10 mouse cellular contexts compared by ENCODE assay signal in genomic region chr14:58018869-58019268, GRCm38 (mm10). TPM values are rescaled to one million over a fixed set of nuclear protein-coding genes. Genes with fewer than 3 reads are reported as not detected.
DNase-seq lines count a peak whose midpoint lies in the region; ATAC-seq and TF ChIP-seq lines count a peak whose summit lies in the region.
"Had no signal": no experiment of that assay in that cellular context is flagged by ENCODE, and none has a peak within 500 bp of the region (broad histone marks: within the 10 kb centered on the region; RNA-seq: fewer than 3 reads in every experiment).

No protein-coding gene starts in this region.

- H3K4me1 ChIP-seq in midbrain, postnatal 0 days (ENCODE audit: insufficient read depth, low read length): no peaks in the 10 kb centered on the region
- no peaks in the 10 kb centered on the region for H3K4me1 ChIP-seq in midbrain, embryonic 13.5 days (replicated peaks)
- H3K4me1 ChIP-seq in thymus, adult 2 months (replicated peaks; ENCODE audit: control insufficient read depth, insufficient read depth, low read length): no peaks in the 10 kb centered on the region

- no peaks in the 10 kb centered on the region for H3K9me3 ChIP-seq in midbrain, postnatal 0 days (ENCODE audit: low read length)
- H3K9me3 ChIP-seq in midbrain, embryonic 13.5 days: no peaks in the 10 kb centered on the region

- H3K27ac ChIP-seq in midbrain, postnatal 0 days (ENCODE audit: low read depth, low read length): no peak overlapping the region
- H3K27ac ChIP-seq in midbrain, embryonic 13.5 days: no peak overlapping the region
- no peak overlapping the region for H3K27ac ChIP-seq in thymus, adult 2 months (ENCODE audit: control insufficient read depth, insufficient read depth, low read length)

- peak; percentile 61 for TF ChIP-seq CTCF in midbrain, postnatal 0 days (IDR thresholded peaks at IDR 0.05)
- no peak for TF ChIP-seq CTCF in thymus, adult 2 months (IDR thresholded peaks at IDR 0.05; ENCODE audit: borderline replicate concordance, control insufficient read depth, extremely low read depth, insufficient read depth, low read length, poor library complexity)

- H3K4me3 ChIP-seq in midbrain, postnatal 0 days (ENCODE audit: low read depth, low read length): no peak overlapping the region
- no peak overlapping the region for H3K4me3 ChIP-seq in midbrain, embryonic 13.5 days (replicated peaks)
- no peak overlapping the region for H3K4me3 ChIP-seq in thymus, adult 2 months (ENCODE audit: control insufficient read depth, insufficient read depth, low read length)
- H3K4me3 ChIP-seq: erythroblast, embryonic 14.5 days had no signal

- H3K4me2 ChIP-seq in midbrain, postnatal 0 days (ENCODE audit: low read depth, low read length, poor library complexity, severe bottlenecking): no peak overlapping the region
- no peak overlapping the region for H3K4me2 ChIP-seq in midbrain, embryonic 13.5 days (replicated peaks)

- ATAC-seq in frontal cortex, adult (ENCODE audit: low TSS enrichment): 0 out of 2 replicates have a peak, but pooled peaks have one; percentile 78
- no peak for ATAC-seq in midbrain, postnatal 0 days (ENCODE audit: low FRiP score)
- no peak for ATAC-seq in midbrain, embryonic 13.5 days

- no peak for DNase-seq in frontal cortex, postnatal 25 days (ENCODE audit: low spot score in 2 of 2)
- DNase-seq in midbrain, postnatal 0 days (ENCODE audit: low spot score): peak; percentile 39
- DNase-seq in kidney, adult 9 months: peak; percentile 54
- no peak for DNase-seq in right cerebral cortex, adult 18-20 months
- DNase-seq in cerebellum, adult 9-10 months: no peak
- DNase-seq in thymus, adult 2 months: no peak
- DNase-seq: right cerebral cortex, postnatal 25 days had no signal

- 32% methylated on average over 2 of the region's 2 CpGs for WGBS in midbrain, postnatal 0 days
- WGBS in midbrain, embryonic 13.5 days: 31% methylated on average over 2 of the region's 2 CpGs
- 55% methylated on average over 2 of the region's 2 CpGs for WGBS in thymus, adult 2 months

- no peaks in the 10 kb centered on the region for H3K36me3 ChIP-seq in midbrain, postnatal 0 days (ENCODE audit: insufficient read depth, low read length)
- no peaks in the 10 kb centered on the region for H3K36me3 ChIP-seq in midbrain, embryonic 13.5 days
- no peaks in the 10 kb centered on the region for H3K36me3 ChIP-seq in thymus, adult 2 months (ENCODE audit: control insufficient read depth, insufficient read depth, low read length)

- no peak overlapping the region for H3K9ac ChIP-seq in midbrain, postnatal 0 days (replicated peaks; ENCODE audit: low read length, poor library complexity, severe bottlenecking)
- no peak overlapping the region for H3K9ac ChIP-seq in midbrain, embryonic 13.5 days (replicated peaks)

- TF ChIP-seq POLR2A in thymus, adult 2 months (IDR thresholded peaks at IDR 0.05; ENCODE audit: control insufficient read depth, extremely low read depth, insufficient read depth, low read length, poor library complexity): no peak

- no peaks in the 10 kb centered on the region for H3K27me3 ChIP-seq in midbrain, postnatal 0 days (ENCODE audit: insufficient read depth, low read length)
- no peaks in the 10 kb centered on the region for H3K27me3 ChIP-seq in midbrain, embryonic 13.5 days
- H3K27me3 ChIP-seq in thymus, adult 2 months (ENCODE audit: control insufficient read depth, insufficient read depth, low read length): no peaks in the 10 kb centered on the region

RNA-seq across cellular contexts. Expression of gene Micu2, which starts 19.8 kb away (rescaled TPM):
- 50.8 and 59.5 TPM in 2 replicates for total RNA-seq in midbrain, postnatal 0 days (2014; rRNA removed)
- polyA plus RNA-seq in midbrain, postnatal 0 days (2015; fragmentation: Nextera tagmentation; extraction: Ambion mirVana): 70.7 and 71.6 TPM in 2 replicates
- polyA plus RNA-seq in midbrain, embryonic 13.5 days (2015; fragmentation: Nextera tagmentation; extraction: Ambion mirVana): 66.6 and 67.0 TPM in 2 replicates
- polyA plus RNA-seq in thymus, adult 2 months (2012; rRNA removed): 16.6 and 20.5 TPM in 2 replicates

RNA-seq across cellular contexts. Expression of gene Fgf9, which starts 51.5 kb away (rescaled TPM):
- 7.4 and 7.9 TPM in 2 replicates for total RNA-seq in midbrain, postnatal 0 days (2014; rRNA removed)
- polyA plus RNA-seq in midbrain, postnatal 0 days (2015; fragmentation: Nextera tagmentation; extraction: Ambion mirVana): 17.7 and 17.8 TPM in 2 replicates
- 8.4 and 11.0 TPM in 2 replicates for polyA plus RNA-seq in midbrain, embryonic 13.5 days (2015; fragmentation: Nextera tagmentation; extraction: Ambion mirVana)
- 0.29 and 0.34 TPM in 2 replicates for polyA plus RNA-seq in thymus, adult 2 months (2012; rRNA removed)
- polyA plus RNA-seq: erythroblast, embryonic 14.5 days had no signal

Comparison
In these comparisons a context has a peak if more than half of its experiments do, and no peak if none do; other contexts are left out.
1. DNase-seq: peak in midbrain, postnatal 0 days (single experiment) and kidney, adult 9 months (single experiment); none in frontal cortex, postnatal 25 days (0 of 2), right cerebral cortex, adult 18-20 months (single experiment), cerebellum, adult 9-10 months (single experiment) and thymus, adult 2 months (single experiment).